In the genomic region with DNA sequence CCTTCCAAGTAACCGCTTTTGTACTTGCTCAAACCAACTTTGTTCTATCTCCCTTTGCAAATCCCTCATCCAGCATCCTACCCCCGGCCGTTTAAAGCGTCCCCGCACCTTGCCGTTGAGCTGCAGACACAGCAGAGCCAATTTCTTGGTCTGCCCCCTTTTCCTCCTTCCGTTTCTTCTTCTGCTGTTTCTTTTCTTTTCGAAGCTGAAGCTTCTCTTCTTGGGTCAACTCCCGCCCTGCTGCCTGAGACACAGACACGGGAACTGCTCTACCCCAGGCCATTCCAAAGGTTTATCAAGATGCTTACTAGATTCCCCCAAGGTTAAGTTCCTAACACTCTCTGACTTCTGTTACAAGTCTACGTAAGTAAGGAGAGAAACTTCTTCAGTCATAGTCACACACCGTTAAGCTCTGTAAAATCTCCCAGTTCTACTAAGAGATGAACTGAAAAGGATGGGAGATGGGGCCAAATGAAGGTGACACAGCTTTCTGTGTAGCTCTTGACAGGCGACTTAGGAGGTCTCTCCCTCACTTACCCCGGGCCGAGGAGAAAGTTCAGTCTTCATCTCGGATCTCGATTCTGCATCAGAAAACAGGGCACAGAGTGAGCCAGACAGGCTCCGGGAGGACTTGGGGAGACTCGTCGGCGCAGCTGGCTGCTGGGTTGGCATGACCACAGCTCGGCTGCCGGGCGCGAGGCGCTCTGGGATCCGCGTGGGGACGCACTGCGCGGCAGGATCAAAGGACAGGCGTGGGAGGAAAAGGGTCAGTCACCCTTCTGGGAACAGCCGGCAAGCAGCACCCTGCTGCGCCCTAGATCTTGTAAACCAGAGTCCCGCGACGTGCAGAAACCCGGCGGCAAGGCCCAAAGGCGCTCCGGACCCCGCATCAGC, we compare ENCODE assay signal across 8 mouse cellular contexts. TPM values are rescaled to one million over a fixed set of nuclear protein-coding genes. Genes with fewer than 3 reads are reported as not detected.
DNase-seq lines count a peak whose midpoint lies in the region; ATAC-seq and TF ChIP-seq lines count a peak whose summit lies in the region.

No protein-coding gene starts in this region.

- in situ Hi-C loops in ES-E14 (cut with MboI; ENCODE audit: low sequenced_read_pairs in 2 of 2, unreplicated experiment in 2 of 2): no loop called here

- H3K9me3 ChIP-seq in ES-E14 (ENCODE audit: control insufficient read depth, insufficient read depth, low read depth, low read length): no peaks in the 10 kb centered on the region
- no peaks in the 10 kb centered on the region for H3K9me3 ChIP-seq in forebrain, embryonic 10.5 days
- no peaks in the 10 kb centered on the region for H3K9me3 ChIP-seq in midbrain, embryonic 15.5 days

- peak; percentile 64 for ATAC-seq in midbrain, embryonic 15.5 days (replicated peaks)

- H3K9ac ChIP-seq in ES-E14 (ENCODE audit: insufficient read depth, low read depth, low read length, poor library complexity, severe bottlenecking): peak overlapping the region; percentile 85
- peak overlapping the region; percentile 75 for H3K9ac ChIP-seq in midbrain, embryonic 15.5 days

- H3K27me3 ChIP-seq in forebrain, embryonic 10.5 days (ENCODE audit: poor library complexity, severe bottlenecking): no peaks in the 10 kb centered on the region
- no peaks in the 10 kb centered on the region for H3K27me3 ChIP-seq in midbrain, embryonic 15.5 days (replicated peaks)

- peaks cover 44% of the 10 kb centered on the region for H3K36me3 ChIP-seq in ES-E14 (ENCODE audit: control insufficient read depth, insufficient read depth, low read length, poor library complexity, severe bottlenecking)
- H3K36me3 ChIP-seq in forebrain, embryonic 10.5 days (replicated peaks): peaks cover 73% of the 10 kb centered on the region
- peaks cover 60% of the 10 kb centered on the region for H3K36me3 ChIP-seq in midbrain, embryonic 15.5 days (replicated peaks)

- peak overlapping the region; percentile 41; the same call in 1 of the 2 replicates for H3K27ac ChIP-seq in ES-E14 (ENCODE audit: insufficient read depth, low read depth, low read length, poor library complexity, severe bottlenecking)
- H3K27ac ChIP-seq in forebrain, embryonic 10.5 days: peak overlapping the region; percentile 87
- peak overlapping the region; percentile 89 for H3K27ac ChIP-seq in midbrain, embryonic 15.5 days

- 16% methylated on average over 42 of the region's 42 CpGs for WGBS in forebrain, embryonic 10.5 days
- WGBS in midbrain, embryonic 15.5 days: 15% methylated on average over 42 of the region's 42 CpGs

- H3K4me3 ChIP-seq in ES-E14 (ENCODE audit: insufficient read depth in 1 of 2, low read depth in 1 of 2, low read length in 2 of 2, poor library complexity in 1 of 2, severe bottlenecking in 1 of 2): peak overlapping the region; percentile 76 to 92
- H3K4me3 ChIP-seq in forebrain, embryonic 10.5 days: peak overlapping the region; percentile 73
- H3K4me3 ChIP-seq in midbrain, embryonic 15.5 days: peak overlapping the region; percentile 95

- H3K4me1 ChIP-seq in ES-E14 (ENCODE audit: control insufficient read depth in 2 of 2, insufficient read depth in 2 of 2, low read length in 2 of 2, poor library complexity in 1 of 2): peaks cover 8 to 9% of the 10 kb centered on the region in 2 experiments
- H3K4me1 ChIP-seq in forebrain, embryonic 10.5 days: peaks cover 25% of the 10 kb centered on the region
- peaks cover 23% of the 10 kb centered on the region for H3K4me1 ChIP-seq in midbrain, embryonic 15.5 days

- intact Hi-C loops in gastrocnemius, postnatal 14 days (cut with DNase I; ENCODE audit: low total_unique reads): no loop called here

- H3K4me2 ChIP-seq in midbrain, embryonic 15.5 days: peak overlapping the region; percentile 92

- DNase-seq in gastrocnemius, postnatal 14 days: peak; percentile 74
- DNase-seq in gastrocnemius, adult 8-10 months (ENCODE audit: low spot score in 2 of 2): no peak
- no peak for DNase-seq in ES-E14 (ENCODE audit: low read depth, low spot score)
- DNase-seq in forebrain, embryonic 10.5 days (ENCODE audit: extremely low spot score, low spot score): no peak
- peak; percentile 82 to 86 for DNase-seq in kidney, postnatal 36 days
- DNase-seq in frontal cortex, postnatal 25 days (ENCODE audit: low spot score in 2 of 2): no peak
- no peak for DNase-seq in urinary bladder, postnatal 36 days (ENCODE audit: low spot score in 2 of 2)

TF ChIP-seq in ES-E14, 5 proteins besides CTCF, POLR2A, EP300 and RAD21:
- no peak for TF ChIP-seq MAFK (IDR thresholded peaks at IDR 0.05; ENCODE audit: insufficient read depth, low read depth, low read length)
- TF ChIP-seq HCFC1 (IDR thresholded peaks at IDR 0.05; ENCODE audit: borderline replicate concordance, insufficient read depth, low read length): no peak
- no peak for TF ChIP-seq ZC3H11A (IDR thresholded peaks at IDR 0.05; ENCODE audit: borderline replicate concordance, low read depth, low read length)
- no peak for TF ChIP-seq CHD2 (IDR thresholded peaks at IDR 0.05; ENCODE audit: low read depth, low read length)
- TF ChIP-seq ZNF384 (IDR thresholded peaks at IDR 0.05; ENCODE audit: low read depth, low read length): no peak

RNA-seq across cellular contexts. Expression of a gene that starts 0.7 kb away (rescaled TPM):
- 10 to 100 TPM; 42.4 to 42.7 TPM for total RNA-seq in gastrocnemius, postnatal 14 days (2021)
- total RNA-seq in gastrocnemius, adult 8-10 months (2022): 10 to 100 TPM; 31.3 to 35.8 (median 31.7) TPM
- 72.0 and 76.5 TPM in 2 replicates for total RNA-seq in ES-E14 (2012; rRNA removed)
- polyA plus RNA-seq in forebrain, embryonic 10.5 days (2016; fragmentation: Nextera tagmentation; extraction: Ambion mirVana): 132 and 133 TPM in 2 replicates
- polyA plus RNA-seq in midbrain, embryonic 15.5 days (2015; fragmentation: Nextera tagmentation; extraction: Ambion mirVana): 125 and 126 TPM in 2 replicates

RNA-seq across cellular contexts. Expression of a gene that starts 0.9 kb away (rescaled TPM):
- total RNA-seq in gastrocnemius, postnatal 14 days (2021): 10 to 100 TPM; 44.4 to 48.7 TPM
- 10 to 100 TPM; 42.1 to 68.2 (median 50.8) TPM for total RNA-seq in gastrocnemius, adult 8-10 months (2022)
- 74.5 and 76.8 TPM in 2 replicates for total RNA-seq in ES-E14 (2012; rRNA removed)
- polyA plus RNA-seq in forebrain, embryonic 10.5 days (2016; fragmentation: Nextera tagmentation; extraction: Ambion mirVana): 85.4 and 91.7 TPM in 2 replicates
- polyA plus RNA-seq in midbrain, embryonic 15.5 days (2015; fragmentation: Nextera tagmentation; extraction: Ambion mirVana): 85.0 and 92.1 TPM in 2 replicates

RNA-seq across cellular contexts. Expression of a gene that starts 9.8 kb away (rescaled TPM):
- 1 to 10 TPM; 7.1 TPM for total RNA-seq in gastrocnemius, postnatal 14 days (2021)
- total RNA-seq in gastrocnemius, adult 8-10 months (2022): 10 to 100 TPM in 1 of 4 experiments, 1 to 10 TPM in 3; 6.5 to 12.3 (median 8.5) TPM
- total RNA-seq in ES-E14 (2012; rRNA removed): 15.2 and 18.5 TPM in 2 replicates
- polyA plus RNA-seq in forebrain, embryonic 10.5 days (2016; fragmentation: Nextera tagmentation; extraction: Ambion mirVana): 8.5 and 9.0 TPM in 2 replicates
- polyA plus RNA-seq in midbrain, embryonic 15.5 days (2015; fragmentation: Nextera tagmentation; extraction: Ambion mirVana): 17.0 and 19.4 TPM in 2 replicates

RNA-seq across cellular contexts. Expression of a gene that starts 12.3 kb away (rescaled TPM):
- total RNA-seq in gastrocnemius, postnatal 14 days (2021): 10 to 100 TPM; 23.2 to 28.6 TPM
- 10 to 100 TPM; 20.5 to 28.0 (median 23.2) TPM for total RNA-seq in gastrocnemius, adult 8-10 months (2022)
- total RNA-seq in ES-E14 (2012; rRNA removed): 73.8 and 83.8 TPM in 2 replicates
- 132 and 136 TPM in 2 replicates for polyA plus RNA-seq in forebrain, embryonic 10.5 days (2016; fragmentation: Nextera tagmentation; extraction: Ambion mirVana)
- 72.3 and 73.6 TPM in 2 replicates for polyA plus RNA-seq in midbrain, embryonic 15.5 days (2015; fragmentation: Nextera tagmentation; extraction: Ambion mirVana)

RNA-seq across cellular contexts. Expression of a gene that starts 12.6 kb away (rescaled TPM):
- total RNA-seq in gastrocnemius, postnatal 14 days (2021): under 1 TPM; 0.25 to 0.60 TPM
- total RNA-seq in gastrocnemius, adult 8-10 months (2022): under 1 TPM; 0.15 to 0.56 (median 0.29) TPM
- total RNA-seq in ES-E14 (2012; rRNA removed): 3.1 and 6.3 TPM in 2 replicates
- polyA plus RNA-seq in forebrain, embryonic 10.5 days (2016; fragmentation: Nextera tagmentation; extraction: Ambion mirVana): 1.4 and 1.6 TPM in 2 replicates
- 1.7 TPM in 2 replicates for polyA plus RNA-seq in midbrain, embryonic 15.5 days (2015; fragmentation: Nextera tagmentation; extraction: Ambion mirVana)

Comparison
In these comparisons a context has a peak if more than half of its experiments do, and no peak if none do; other contexts are left out.
1. DNase-seq: peak in gastrocnemius, postnatal 14 days (single experiment) and kidney, postnatal 36 days (2 of 2); none in gastrocnemius, adult 8-10 months (0 of 2), ES-E14 (single experiment), forebrain, embryonic 10.5 days (single experiment), frontal cortex, postnatal 25 days (0 of 2) and urinary bladder, postnatal 36 days (0 of 2).
2. Peak in every context shown above with its lines, with median percentiles within 50 percentile points of each other: H3K27ac ChIP-seq and H3K4me3 ChIP-seq.